Mouse (Mus musculus) frontal cortex, adult (tissue): ENCODE data around the gene Stx17.

Experiments
- ATAC-seq: cut with Nextera tagmentation; 2 replicates; pipeline ENCODE4 v1.9.2; 2017; ENCODE audit warnings: mild to moderate bottlenecking, moderate library complexity, mixed read lengths; ENCODE audit not compliant: low TSS enrichment

Stx17 gene

DNA sequence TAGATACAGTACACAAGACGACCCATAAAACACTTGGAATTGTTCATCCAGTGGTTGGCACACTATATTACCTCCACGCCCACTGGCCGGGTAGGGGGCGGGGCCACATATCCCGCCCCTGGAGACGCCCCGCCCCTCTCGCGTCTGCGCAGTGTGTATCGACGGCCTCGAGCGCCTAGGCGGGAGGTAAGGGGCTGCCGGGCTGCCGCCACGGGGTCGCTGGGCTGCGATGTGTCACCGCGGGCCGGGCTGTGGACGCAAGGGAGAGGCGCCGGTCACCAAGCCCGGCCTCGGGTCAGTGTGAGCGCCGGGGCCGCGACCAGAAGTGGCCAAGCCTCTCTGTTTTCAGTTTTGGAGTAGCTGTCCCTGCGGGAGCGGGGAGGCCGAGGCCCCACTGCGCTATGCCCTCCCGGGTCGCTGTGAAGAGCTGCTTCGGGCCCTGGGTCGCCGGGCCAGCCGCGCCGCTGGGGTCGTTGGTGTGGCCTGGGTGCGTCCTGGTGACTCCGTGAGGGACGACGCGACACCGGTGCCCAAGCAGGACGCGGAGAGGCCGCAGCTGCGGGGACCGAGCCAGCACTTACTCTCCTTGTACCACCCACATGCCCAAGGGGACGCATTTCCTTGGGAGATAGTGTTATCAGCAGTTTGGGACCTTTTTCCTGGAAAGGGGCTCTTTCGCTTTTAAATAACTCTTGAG is at the start of gene Stx17:
TSS of gene Stx17 (plus strand) at position 143 of the 697 bp plus-strand sequence.
- ATAC-seq, result peak; percentile 99

- ATAC-seq, result no peak
Observed at GRCm38 (mm10) chr4:48076693-48077471, 47.8 kb upstream of the Stx17 start.

DNA sequence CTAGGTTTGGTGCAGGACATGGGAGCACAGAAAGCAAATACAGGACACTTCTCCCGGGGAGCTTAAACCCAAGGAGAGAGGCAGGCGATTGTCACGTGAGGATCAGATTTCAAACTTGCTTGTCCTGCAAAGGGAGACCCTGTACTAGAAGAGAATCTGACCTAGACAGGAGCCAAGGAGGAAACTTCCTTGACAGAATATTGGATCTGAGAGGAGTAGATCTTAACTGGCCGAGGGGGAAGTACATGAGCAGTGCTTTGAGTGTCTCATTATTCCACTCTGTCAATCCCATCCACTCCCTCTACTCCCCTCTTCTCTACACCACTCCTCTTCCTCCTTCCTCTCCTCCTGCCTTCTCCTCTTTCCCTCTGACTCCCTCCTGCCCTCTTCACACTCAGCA is 46.5 kb upstream of the Stx17 start:
- no peak for ATAC-seq

GRCm38 (mm10) chr4:48079285-48080039 is 45.3 kb upstream of the Stx17 start:
- no peak for ATAC-seq

DNA sequence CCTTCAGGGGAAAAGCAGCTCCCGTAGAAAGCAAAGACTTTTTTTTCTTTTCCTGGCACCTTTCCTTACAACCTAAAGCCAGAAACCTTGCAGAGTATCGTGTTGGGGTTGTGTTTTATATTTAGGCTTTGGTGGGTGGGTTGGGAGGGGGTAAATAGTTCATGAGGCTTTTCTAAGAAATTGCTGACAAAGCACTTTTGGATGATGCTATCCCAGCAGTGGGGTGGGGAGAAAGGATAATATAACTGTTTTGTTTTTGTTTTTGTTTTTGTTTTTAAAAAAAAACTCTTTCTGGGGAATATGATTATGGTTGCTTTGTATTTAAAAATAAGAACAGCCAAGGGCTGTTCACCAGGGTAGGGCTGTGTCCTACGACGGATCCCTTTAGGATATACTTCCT is 41.3 kb upstream of the Stx17 start:
- ATAC-seq, result no peak

DNA sequence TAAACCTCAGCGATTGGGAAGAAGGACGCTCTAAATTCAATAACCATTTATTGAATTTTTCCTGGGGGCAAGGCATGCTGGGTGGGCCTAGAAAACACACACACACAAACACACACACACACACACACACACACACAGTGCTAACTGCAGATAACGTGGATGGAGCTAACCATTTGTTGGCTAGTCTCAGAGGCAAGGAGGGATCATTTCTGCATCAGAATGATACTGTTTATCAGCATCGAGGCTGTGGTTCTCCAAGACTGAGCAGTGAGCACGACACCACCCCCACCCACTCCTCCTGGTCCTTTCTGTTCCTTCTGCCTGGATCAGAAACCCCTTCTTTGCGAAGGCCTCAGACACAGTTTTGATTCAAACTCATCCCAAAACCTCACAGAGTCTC is 38.1 kb upstream of the Stx17 start:
- ATAC-seq, result no peak

- peak; percentile 70 for ATAC-seq
Observed at GRCm38 (mm10) chr4:48087497-48087896, 37.2 kb upstream of the Stx17 start.

DNA sequence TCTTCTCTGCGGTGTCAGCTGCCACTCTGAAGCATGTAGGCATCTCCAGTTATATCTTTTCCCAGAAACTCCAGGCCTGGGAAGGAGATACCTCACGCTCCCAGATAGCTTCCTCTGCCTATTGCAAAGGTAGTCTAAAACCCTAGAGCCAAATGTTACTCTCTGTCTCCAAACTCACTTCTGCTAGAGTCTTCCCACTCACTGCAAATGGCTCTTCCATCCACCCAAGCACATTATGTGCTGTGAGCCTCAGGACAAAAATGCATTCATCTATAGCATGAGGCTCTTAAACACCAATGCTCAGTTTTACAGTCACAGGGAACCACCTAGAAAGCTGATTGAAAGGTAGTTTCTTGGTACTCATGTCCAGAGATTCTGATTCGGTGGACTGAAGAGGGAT is 31.5 kb upstream of the Stx17 start:
- ATAC-seq, result peak; percentile 96

GRCm38 (mm10) chr4:48100217-48100616 is 24.5 kb upstream of the Stx17 start:
- no peak for ATAC-seq

DNA sequence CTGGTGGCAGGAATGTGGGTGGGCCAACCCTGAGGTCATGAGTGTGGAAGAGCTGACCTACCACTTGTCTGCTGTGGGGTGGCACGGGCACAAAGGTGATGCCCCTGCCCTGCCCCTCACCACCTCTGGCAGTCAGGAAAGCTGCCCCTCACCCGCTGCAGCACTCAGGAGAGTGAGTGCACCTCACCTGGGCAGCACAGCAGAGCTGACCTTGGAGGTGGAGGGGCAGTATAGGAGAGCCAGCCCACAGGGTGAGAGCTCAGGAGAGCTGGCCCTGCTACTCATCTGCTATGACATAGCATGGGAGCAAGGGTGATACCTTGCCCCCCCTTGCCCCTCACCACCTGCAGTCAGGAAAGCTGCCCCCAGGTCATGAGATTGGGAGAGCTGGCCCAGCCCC is 22.7 kb upstream of the Stx17 start:
- no peak for ATAC-seq

DNA sequence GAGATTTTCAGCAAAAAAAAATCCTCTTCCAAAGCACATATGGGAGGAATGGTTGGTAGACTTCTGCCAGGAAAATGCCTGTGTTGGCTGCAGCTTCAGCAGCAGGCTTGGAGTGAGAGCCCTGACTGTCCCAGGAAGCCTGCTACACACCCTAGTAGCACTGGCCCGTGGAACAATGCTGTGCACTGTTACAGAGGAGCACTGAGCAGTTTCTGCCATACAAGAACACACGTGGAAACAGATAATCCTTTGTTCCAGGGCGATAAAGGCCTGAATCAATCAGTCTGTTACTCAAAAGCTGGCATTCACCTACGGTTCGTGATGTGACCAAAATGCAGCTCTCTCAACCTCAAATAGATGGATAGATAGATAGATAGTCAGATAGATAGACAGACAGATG is 19.3 kb upstream of the Stx17 start:
- ATAC-seq, result peak; percentile 80

- no peak for ATAC-seq
Observed at GRCm38 (mm10) chr4:48107086-48107485, 17.6 kb upstream of the Stx17 start.

GRCm38 (mm10) chr4:48108591-48108990 is 16.1 kb upstream of the Stx17 start:
- no peak for ATAC-seq

- ATAC-seq, result no peak
Observed at GRCm38 (mm10) chr4:48110331-48110730, 14.4 kb upstream of the Stx17 start.

DNA sequence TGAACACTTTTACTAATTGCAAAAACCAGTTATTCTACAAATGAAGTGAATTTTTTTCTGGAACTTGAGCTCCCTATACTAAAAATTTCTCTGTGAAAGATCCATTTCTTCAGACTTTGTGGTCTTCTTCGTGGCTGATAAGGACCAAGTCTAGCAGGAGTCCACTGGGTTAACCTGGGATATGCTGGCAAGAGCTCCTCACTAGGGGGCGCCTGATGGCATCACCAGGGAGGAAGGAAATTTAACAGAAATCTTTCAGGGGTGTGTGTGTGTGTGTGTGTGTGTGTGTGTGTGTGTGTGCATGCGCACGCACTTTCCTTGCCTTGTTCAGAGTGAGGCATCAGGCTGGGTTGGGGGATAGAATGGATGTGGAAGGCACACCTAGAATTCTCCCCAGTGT is 8.5 kb upstream of the Stx17 start:
- ATAC-seq, result no peak

- ATAC-seq, result peak; percentile 60; the same call in 1 of the 2 replicates
Observed at GRCm38 (mm10) chr4:48124416-48124772, 321 bp upstream of the Stx17 start.

DNA sequence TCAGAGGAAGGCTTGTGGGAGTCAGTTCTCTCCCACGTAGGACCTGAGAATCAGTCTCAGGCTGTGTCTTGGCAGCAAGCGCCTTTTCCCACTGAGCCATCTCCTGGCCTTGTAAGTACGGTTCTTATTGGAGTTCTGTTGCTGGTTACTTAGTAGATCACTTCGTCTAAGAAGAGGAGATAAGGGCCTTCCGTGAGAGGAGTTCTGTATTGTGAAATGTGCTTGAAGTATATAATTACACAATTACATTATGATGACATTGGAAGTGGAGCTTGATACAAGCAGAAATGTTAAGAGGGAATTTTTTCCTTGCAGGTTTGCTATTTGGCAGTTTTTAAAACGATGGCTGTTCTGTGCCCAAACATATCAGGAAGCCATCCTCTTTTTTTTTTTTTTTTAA is 5.6 kb downstream of the Stx17 start:
- no peak for ATAC-seq

GRCm38 (mm10) chr4:48131606-48132005 is 6.9 kb downstream of the Stx17 start:
- no peak for ATAC-seq

DNA sequence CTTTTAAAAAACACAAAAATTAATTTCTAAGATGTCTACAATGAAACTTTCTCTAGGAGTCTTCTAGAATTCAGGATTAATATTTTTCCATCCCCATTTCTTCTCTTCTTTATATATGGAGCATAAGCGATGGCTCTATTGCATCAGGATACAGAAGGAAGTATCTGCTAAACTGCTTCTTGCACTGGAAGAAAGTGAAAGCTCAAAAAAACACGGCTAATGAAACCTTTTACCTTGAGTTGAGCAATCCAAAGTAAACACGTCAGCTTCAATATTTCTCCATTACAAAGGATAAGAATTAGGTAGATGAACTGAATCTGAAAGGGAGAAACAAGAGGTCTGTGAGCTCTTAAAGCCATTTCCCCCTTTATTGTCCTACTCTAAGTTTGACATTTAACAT is 8.0 kb downstream of the Stx17 start:
- no peak for ATAC-seq

DNA sequence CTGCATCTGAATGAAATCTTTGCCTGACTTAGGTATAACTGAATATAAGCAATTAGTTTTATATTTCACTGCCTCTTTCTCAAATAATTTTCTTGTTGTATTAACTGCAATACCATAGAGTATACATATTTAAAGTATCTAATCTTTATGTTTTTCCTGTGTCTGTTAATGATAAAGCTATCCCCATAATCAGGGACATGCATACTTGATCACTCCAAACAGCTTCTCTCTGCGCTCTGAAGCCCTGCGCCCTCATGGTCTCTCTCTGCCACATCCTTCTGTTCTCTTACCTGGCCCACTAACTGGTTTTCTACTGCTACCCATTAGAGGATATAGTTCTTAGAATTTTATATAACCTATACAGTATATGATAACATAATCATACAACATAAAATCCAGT is 24.8 kb downstream of the Stx17 start:
- no peak for ATAC-seq

DNA sequence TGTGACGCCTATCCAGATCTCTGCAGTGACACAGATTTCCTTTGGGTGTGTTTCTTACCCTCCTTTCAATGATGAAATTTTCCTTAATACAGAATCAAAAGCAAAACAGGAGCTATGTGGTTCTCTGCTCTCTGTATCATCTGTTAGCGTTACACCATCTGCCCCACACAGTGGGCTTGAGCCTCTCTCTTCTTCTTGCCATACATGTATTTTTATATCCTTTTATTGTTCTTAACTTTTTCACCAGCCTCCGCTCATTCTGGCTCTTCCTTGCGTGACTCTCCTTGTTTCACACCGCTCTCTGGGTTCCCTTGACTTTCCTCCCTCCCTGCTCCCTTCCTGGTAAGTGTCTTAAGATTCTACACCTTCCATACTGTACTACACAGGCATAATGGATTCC is 28.5 kb downstream of the Stx17 start:
- ATAC-seq, result peak; percentile 87

GRCm38 (mm10) chr4:48155864-48156263 is 31.1 kb downstream of the Stx17 start:
- ATAC-seq, result no peak

DNA sequence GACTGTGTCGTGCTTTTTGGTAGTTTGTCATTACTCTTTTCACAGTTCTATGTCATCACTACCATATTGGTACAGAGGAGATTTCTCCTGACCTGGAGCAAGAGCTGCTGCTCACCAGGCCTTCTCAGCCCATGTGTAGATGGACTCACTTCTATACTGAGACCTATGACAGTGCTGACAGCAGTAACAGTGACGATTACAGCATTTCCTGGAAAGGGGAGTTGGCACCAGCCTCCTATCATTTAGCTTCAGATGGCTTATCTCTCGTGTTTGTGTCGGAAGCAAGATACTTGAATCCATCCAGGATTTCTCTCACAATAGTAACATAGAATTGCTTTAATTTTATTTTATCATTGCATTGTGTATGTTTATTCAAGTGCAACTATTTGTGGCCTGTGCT is 35.7 kb downstream of the Stx17 start:
- no peak for ATAC-seq
